9 mouse cellular contexts compared by ENCODE assay signal in genomic region chrX:57393412-57393811, GRCm38 (mm10). TPM values are rescaled to one million over a fixed set of nuclear protein-coding genes. Genes with fewer than 3 reads are reported as not detected.
DNase-seq lines count a peak whose midpoint lies in the region; ATAC-seq and TF ChIP-seq lines count a peak whose summit lies in the region.
"Had no signal": no experiment of that assay in that cellular context is flagged by ENCODE, and none has a peak within 500 bp of the region (broad histone marks: within the 10 kb centered on the region; RNA-seq: fewer than 3 reads in every experiment).

No protein-coding gene starts in this region.

- no peaks in the 10 kb centered on the region for H3K4me1 ChIP-seq in kidney, adult 2 months (ENCODE audit: control insufficient read depth, insufficient read depth, low read length)
- no peaks in the 10 kb centered on the region for H3K4me1 ChIP-seq in embryonic facial prominence, embryonic 10.5 days
- no peaks in the 10 kb centered on the region for H3K4me1 ChIP-seq in intestine, embryonic 14.5 days (replicated peaks; ENCODE audit: control insufficient read depth, insufficient read depth, low read length)
- H3K4me1 ChIP-seq in midbrain, postnatal 0 days (ENCODE audit: insufficient read depth, low read length), result no peaks in the 10 kb centered on the region

- no peak overlapping the region for H3K9ac ChIP-seq in intestine, embryonic 14.5 days (ENCODE audit: low read length)
- H3K9ac ChIP-seq in midbrain, postnatal 0 days (replicated peaks; ENCODE audit: low read length, poor library complexity, severe bottlenecking), result no peak overlapping the region

- TF ChIP-seq CTCF in kidney, adult 2 months (conservative IDR thresholded peaks at IDR 0.05; ENCODE audit: insufficient read depth, insufficient read length, low read depth, low read length), result no peak
- no peak for TF ChIP-seq CTCF in midbrain, postnatal 0 days (IDR thresholded peaks at IDR 0.05)

- H3K36me3 ChIP-seq in kidney, adult 2 months (ENCODE audit: control insufficient read depth, insufficient read depth, low read length), result peaks cover 5% of the 10 kb centered on the region
- peaks cover 23% of the 10 kb centered on the region for H3K36me3 ChIP-seq in embryonic facial prominence, embryonic 10.5 days (replicated peaks)
- H3K36me3 ChIP-seq in intestine, embryonic 14.5 days (ENCODE audit: control insufficient read depth, insufficient read depth, low read length), result peaks cover 15% of the 10 kb centered on the region; the same call in 1 of the 2 replicates
- peaks cover 5% of the 10 kb centered on the region; the same call in 1 of the 2 replicates for H3K36me3 ChIP-seq in midbrain, postnatal 0 days (ENCODE audit: insufficient read depth, low read length)

- DNase-seq in kidney, adult 2 months, result no peak
- no peak for DNase-seq in kidney, postnatal 25 days
- no peak for DNase-seq in embryonic facial prominence, embryonic 10.5 days (ENCODE audit: low spot score)
- no peak for DNase-seq in intestine, embryonic 14.5 days (ENCODE audit: low spot score)
- DNase-seq in midbrain, postnatal 0 days (ENCODE audit: low spot score), result no peak
- no peak for DNase-seq in layer of hippocampus, postnatal 25 days (ENCODE audit: extremely low spot score in 1 of 2, low spot score in 1 of 2)
- no peak for DNase-seq in right cerebral cortex, postnatal 25 days

- H3K4me3 ChIP-seq in kidney, adult 2 months (ENCODE audit: insufficient read depth, low read depth, low read length), result peak overlapping the region; percentile 18; the same call in 1 of the 2 replicates
- H3K4me3 ChIP-seq in embryonic facial prominence, embryonic 10.5 days, result peak overlapping the region; percentile 67
- H3K4me3 ChIP-seq in intestine, embryonic 14.5 days (ENCODE audit: low read depth, low read length), result peak overlapping the region; percentile 56
- H3K4me3 ChIP-seq in midbrain, postnatal 0 days (ENCODE audit: low read depth, low read length), result peak overlapping the region; percentile 45

- peak overlapping the region; percentile 45 for H3K4me2 ChIP-seq in intestine, embryonic 14.5 days (ENCODE audit: low read length)
- peak overlapping the region; percentile 36 for H3K4me2 ChIP-seq in midbrain, postnatal 0 days (ENCODE audit: low read depth, low read length, poor library complexity, severe bottlenecking)

- H3K9me3 ChIP-seq in embryonic facial prominence, embryonic 10.5 days, result no peaks in the 10 kb centered on the region
- H3K9me3 ChIP-seq in intestine, embryonic 14.5 days (ENCODE audit: control insufficient read depth, low read length), result no peaks in the 10 kb centered on the region
- no peaks in the 10 kb centered on the region for H3K9me3 ChIP-seq in midbrain, postnatal 0 days (ENCODE audit: low read length)

- H3K27ac ChIP-seq in kidney, adult 2 months (ENCODE audit: insufficient read depth, low read depth, low read length), result no peak overlapping the region
- H3K27ac ChIP-seq in embryonic facial prominence, embryonic 10.5 days (replicated peaks), result peak overlapping the region; percentile 92
- H3K27ac ChIP-seq in intestine, embryonic 14.5 days (ENCODE audit: low read depth), result no peak overlapping the region
- no peak overlapping the region for H3K27ac ChIP-seq in midbrain, postnatal 0 days (ENCODE audit: low read depth, low read length)

- TF ChIP-seq POLR2A in kidney, adult 2 months (IDR thresholded peaks at IDR 0.05; ENCODE audit: low read depth, low read length), result no peak

- no peaks in the 10 kb centered on the region for H3K27me3 ChIP-seq in kidney, adult 2 months (replicated peaks; ENCODE audit: control insufficient read depth, insufficient read depth, low read length)
- no peaks in the 10 kb centered on the region for H3K27me3 ChIP-seq in embryonic facial prominence, embryonic 10.5 days (replicated peaks; ENCODE audit: low read depth, poor library complexity, severe bottlenecking)
- no peaks in the 10 kb centered on the region for H3K27me3 ChIP-seq in intestine, embryonic 14.5 days (replicated peaks; ENCODE audit: control insufficient read depth, insufficient read depth, low read length)
- no peaks in the 10 kb centered on the region for H3K27me3 ChIP-seq in midbrain, postnatal 0 days (ENCODE audit: insufficient read depth, low read length)

- WGBS in kidney, adult 2 months, result 8% methylated on average over 7 of the region's 7 CpGs
- WGBS in embryonic facial prominence, embryonic 10.5 days, result 22% methylated on average over 7 of the region's 7 CpGs
- WGBS in intestine, embryonic 14.5 days, result 27% methylated on average over 7 of the region's 7 CpGs
- WGBS in midbrain, postnatal 0 days, result 24% methylated on average over 7 of the region's 7 CpGs

- no peak; the same call in 1 of the 2 replicates for ATAC-seq in intestine, embryonic 14.5 days (replicated peaks; ENCODE audit: low FRiP score, low TSS enrichment, low read depth)
- 0 out of 2 replicates have a peak, but pooled peaks have one; percentile 42 for ATAC-seq in midbrain, postnatal 0 days (ENCODE audit: low FRiP score)
- no peak for ATAC-seq in cerebellum, adult (ENCODE audit: insufficient number of reproducible peaks, low FRiP score, low TSS enrichment)

RNA-seq across cellular contexts. Expression of gene Rbmx, which starts 0.6 kb away (rescaled TPM):
- polyA plus RNA-seq in kidney, adult 2 months (2012; rRNA removed), result 16.4 and 19.2 TPM in 2 replicates
- 165 and 168 TPM in 2 replicates for polyA plus RNA-seq in embryonic facial prominence, embryonic 10.5 days (2016; fragmentation: Nextera tagmentation; extraction: Ambion mirVana)
- 116 and 128 TPM in 2 replicates for polyA plus RNA-seq in intestine, embryonic 14.5 days (2014; fragmentation: Nextera tagmentation; extraction: Ambion mirVana)
- total RNA-seq in midbrain, postnatal 0 days (2014; rRNA removed), result 115 and 141 TPM in 2 replicates
- 103 and 109 TPM in 2 replicates for polyA plus RNA-seq in midbrain, postnatal 0 days (2015; fragmentation: Nextera tagmentation; extraction: Ambion mirVana)
- total RNA-seq in layer of hippocampus, postnatal 25 days (2021), result 10 to 100 TPM; 55.0 to 68.0 TPM

RNA-seq across cellular contexts. Expression of gene Gm364, which starts 15.5 kb away (rescaled TPM):
- polyA plus RNA-seq in kidney, adult 2 months (2012; rRNA removed), result not detected in 2 replicates
- polyA plus RNA-seq in embryonic facial prominence, embryonic 10.5 days (2016; fragmentation: Nextera tagmentation; extraction: Ambion mirVana), result not detected in 2 replicates
- polyA plus RNA-seq in intestine, embryonic 14.5 days (2014; fragmentation: Nextera tagmentation; extraction: Ambion mirVana), result not detected in 2 replicates
- total RNA-seq in midbrain, postnatal 0 days (2014; rRNA removed), result not detected in 2 replicates
- polyA plus RNA-seq in midbrain, postnatal 0 days (2015; fragmentation: Nextera tagmentation; extraction: Ambion mirVana), result not detected in 2 replicates
- not detected for total RNA-seq in layer of hippocampus, postnatal 25 days (2021)
- polyA plus RNA-seq: gonadal fat pad, adult 2 months had no signal

RNA-seq across cellular contexts. Expression of gene Arhgef6, which starts 54.9 kb away (rescaled TPM):
- polyA plus RNA-seq in kidney, adult 2 months (2012; rRNA removed), result 9.4 and 11.2 TPM in 2 replicates
- 3.4 and 3.5 TPM in 2 replicates for polyA plus RNA-seq in embryonic facial prominence, embryonic 10.5 days (2016; fragmentation: Nextera tagmentation; extraction: Ambion mirVana)
- polyA plus RNA-seq in intestine, embryonic 14.5 days (2014; fragmentation: Nextera tagmentation; extraction: Ambion mirVana), result 3.2 and 5.1 TPM in 2 replicates
- total RNA-seq in midbrain, postnatal 0 days (2014; rRNA removed), result 8.9 and 11.6 TPM in 2 replicates
- 4.8 and 5.0 TPM in 2 replicates for polyA plus RNA-seq in midbrain, postnatal 0 days (2015; fragmentation: Nextera tagmentation; extraction: Ambion mirVana)
- total RNA-seq in layer of hippocampus, postnatal 25 days (2021), result 10 to 100 TPM; 29.4 to 37.2 TPM
